Mouse (Mus musculus): ENCODE data around the gene Maco1. TPM values are rescaled to one million over a fixed set of nuclear protein-coding genes. Genes with fewer than 3 reads are reported as not detected.
A peak's percentile ranks its signal among the peaks of the same experiment; 100 is the strongest.

Maco1 gene
- polyA plus RNA-seq, 1 experiment from 2014 or later, result 47.2 TPM

DNA sequence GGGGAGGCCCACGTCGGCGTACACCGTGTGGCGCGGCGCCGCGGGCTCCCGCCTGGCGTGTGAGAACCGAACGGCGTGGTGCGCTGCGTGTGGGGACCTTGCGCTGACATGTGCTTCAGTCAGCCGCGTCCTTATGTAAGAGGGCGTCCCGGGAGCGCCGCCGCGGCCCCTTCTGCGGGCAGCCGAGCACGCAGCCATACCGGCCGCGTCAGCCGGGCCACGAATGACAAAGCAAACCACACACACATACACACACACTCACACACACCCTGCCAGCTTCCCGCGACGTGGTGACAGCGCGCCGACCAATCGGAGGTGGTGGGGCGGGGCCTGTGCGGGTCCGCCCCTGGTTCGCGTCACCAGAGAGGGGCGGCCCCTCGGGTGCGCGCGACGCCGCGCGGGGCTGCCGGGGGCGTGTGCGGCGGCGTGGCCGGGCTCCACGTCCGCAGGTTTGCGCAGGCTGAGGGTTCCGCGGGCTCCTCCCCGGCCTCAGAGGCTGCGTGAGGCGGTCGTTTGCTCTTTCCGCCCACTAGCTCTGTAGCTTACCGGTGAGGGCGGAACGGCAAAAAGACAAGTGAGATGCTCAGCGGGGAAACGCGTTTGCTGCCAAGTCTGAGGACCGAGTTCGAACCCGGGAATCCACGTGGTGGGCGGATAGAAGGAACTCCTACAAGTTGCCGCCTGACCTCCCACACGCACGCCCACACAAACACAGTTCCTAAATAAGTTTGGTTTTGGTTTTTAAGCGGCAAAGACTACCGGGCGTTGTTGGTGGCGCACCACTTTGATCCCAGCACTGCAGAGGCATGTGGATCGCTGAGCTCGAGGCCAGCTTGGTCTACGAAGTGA is 716 bp upstream of the Maco1 start:
- H3K9me3 ChIP-seq (ENCODE audit: control insufficient read depth, low read length), result no peaks in the 10 kb centered on the region
- no peaks in the 10 kb centered on the region for H3K36me3 ChIP-seq (ENCODE audit: control insufficient read depth, insufficient read depth, low read length)
- H3K4me2 ChIP-seq (ENCODE audit: low read depth), result peak overlapping the region; percentile 68
- peak overlapping the region; percentile 75 for H3K9ac ChIP-seq (ENCODE audit: low read length)
- peak overlapping the region; percentile 99 for H3K4me3 ChIP-seq (ENCODE audit: low read depth, low read length)
- peak overlapping the region; percentile 94 for H3K27ac ChIP-seq (ENCODE audit: low read depth, low read length)
- ATAC-seq (ENCODE audit: insufficient read depth, low FRiP score, low TSS enrichment) (peak; percentile 95), DNase-seq (ENCODE audit: low spot score) (peak; percentile 94)
- H3K27me3 ChIP-seq (ENCODE audit: control insufficient read depth, insufficient read depth, low read length), result 0 out of 2 replicates have a peak, but pooled peaks cover 4% of the 10 kb centered on the region
- peaks cover 12% of the 10 kb centered on the region for H3K4me1 ChIP-seq (ENCODE audit: control insufficient read depth, insufficient read depth, low read length)
- 1% methylated on average over 91 of the region's 91 CpGs for WGBS

DNA sequence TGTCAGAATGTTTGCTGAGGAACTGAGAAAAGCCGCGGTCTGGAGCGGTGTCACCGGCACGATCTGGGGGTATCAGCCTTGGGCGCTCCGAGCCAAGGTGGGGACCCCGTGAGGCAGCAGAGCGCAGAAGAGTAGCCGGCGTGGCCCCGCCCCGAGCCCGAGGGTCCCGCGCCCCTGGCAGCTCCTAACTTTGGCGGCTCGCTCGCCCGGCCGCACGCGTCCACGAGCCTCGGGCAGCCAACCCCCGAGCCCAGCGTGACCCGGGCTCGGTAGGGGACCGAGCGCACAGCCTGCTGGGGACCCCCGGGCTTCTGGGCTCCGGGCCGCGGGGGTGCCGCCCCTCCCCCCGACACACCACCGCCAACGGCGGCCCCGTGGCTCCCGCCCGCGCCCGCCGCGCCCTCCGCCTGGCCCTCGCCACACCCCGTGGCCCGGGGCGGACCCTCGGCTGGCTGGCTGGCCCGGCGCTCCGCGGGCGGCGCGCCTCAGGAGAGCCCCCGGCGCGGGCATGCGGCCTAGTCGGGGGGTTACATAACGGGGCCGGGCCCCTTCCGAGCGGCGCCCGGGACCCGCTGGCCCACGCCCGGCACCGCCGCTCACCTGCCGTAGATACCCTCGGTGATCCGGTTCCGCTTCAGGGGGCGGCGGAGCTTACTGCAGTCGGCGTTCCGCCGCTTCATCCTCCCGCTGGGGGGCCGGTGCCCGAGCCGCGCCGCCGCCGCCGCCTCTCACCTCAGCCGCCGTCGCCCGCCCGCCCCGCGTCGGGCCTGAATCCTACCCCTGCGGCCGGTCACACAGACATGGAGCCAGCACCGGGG is 498 bp downstream of the Maco1 start:
- peak overlapping the region; percentile 90 for H3K27ac ChIP-seq (ENCODE audit: low read depth, low read length)
- peak; percentile 24; the same call in 1 of the 2 replicates for ATAC-seq (ENCODE audit: insufficient read depth, low FRiP score, low TSS enrichment)
- peak overlapping the region; percentile 99 for H3K4me3 ChIP-seq (ENCODE audit: low read depth, low read length)
- H3K36me3 ChIP-seq (ENCODE audit: control insufficient read depth, insufficient read depth, low read length), result no peaks in the 10 kb centered on the region
- peak overlapping the region; percentile 98 for H3K9ac ChIP-seq (ENCODE audit: low read length)
- 0 out of 2 replicates have a peak, but pooled peaks cover 4% of the 10 kb centered on the region for H3K27me3 ChIP-seq (ENCODE audit: control insufficient read depth, insufficient read depth, low read length)
- no peaks in the 10 kb centered on the region for H3K9me3 ChIP-seq (ENCODE audit: control insufficient read depth, low read length)
- WGBS, result under 1% methylated on average over 54 of the region's 106 CpGs
- peak overlapping the region; percentile 75 for H3K4me2 ChIP-seq (ENCODE audit: low read depth)
- H3K4me1 ChIP-seq (ENCODE audit: control insufficient read depth, insufficient read depth, low read length), result peaks cover 12% of the 10 kb centered on the region
- DNase-seq (ENCODE audit: low spot score), result peak; percentile 58

- no peak overlapping the region for H3K27ac ChIP-seq (ENCODE audit: low read depth, low read length)
- peak overlapping the region; percentile 75 for H3K4me2 ChIP-seq (ENCODE audit: low read depth)
- no peak for DNase-seq (ENCODE audit: low spot score)
- H3K4me1 ChIP-seq (ENCODE audit: control insufficient read depth, insufficient read depth, low read length), result peaks cover 12% of the 10 kb centered on the region
- H3K27me3 ChIP-seq (ENCODE audit: control insufficient read depth, insufficient read depth, low read length), result 0 out of 2 replicates have a peak, but pooled peaks cover 4% of the 10 kb centered on the region
- peak overlapping the region; percentile 99 for H3K4me3 ChIP-seq (ENCODE audit: low read depth, low read length)
- ATAC-seq (ENCODE audit: insufficient read depth, low FRiP score, low TSS enrichment), result no peak
- H3K9ac ChIP-seq (ENCODE audit: low read length), result peak overlapping the region; percentile 98
- no peaks in the 10 kb centered on the region for H3K9me3 ChIP-seq (ENCODE audit: control insufficient read depth, low read length)
- 10% methylated on average over 14 of the region's 14 CpGs for WGBS
- H3K36me3 ChIP-seq (ENCODE audit: control insufficient read depth, insufficient read depth, low read length), result no peaks in the 10 kb centered on the region
These were observed 1.3 kb downstream of the Maco1 start for GRCm38 (mm10) chr4:134851876-134852275.

DNA sequence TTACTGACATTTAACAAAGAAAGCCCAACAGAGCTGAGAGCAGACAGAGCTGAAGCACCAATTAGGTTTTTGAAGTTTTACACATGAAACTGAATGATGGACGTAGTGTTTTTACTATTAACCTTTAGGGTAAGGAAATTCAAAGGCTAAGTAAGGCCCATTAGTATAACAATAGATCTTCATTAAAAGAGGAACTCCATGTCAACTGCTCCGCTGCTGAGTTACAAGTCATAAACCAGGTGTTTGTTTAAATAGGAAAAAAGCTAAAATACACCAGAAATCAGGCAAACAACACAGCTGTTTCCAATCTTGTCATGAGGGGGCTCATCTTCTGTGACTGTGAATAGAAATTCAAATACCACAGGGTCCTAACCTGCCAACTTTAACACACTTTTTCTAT is 1.9 kb downstream of the Maco1 start:
- H3K27me3 ChIP-seq (ENCODE audit: control insufficient read depth, insufficient read depth, low read length), result 0 out of 2 replicates have a peak, but pooled peaks cover 4% of the 10 kb centered on the region
- H3K9ac ChIP-seq (ENCODE audit: low read length), result no peak overlapping the region
- H3K4me3 ChIP-seq (ENCODE audit: low read depth, low read length), result peak overlapping the region; percentile 99; the same call in 1 of the 2 replicates
- no peak overlapping the region for H3K27ac ChIP-seq (ENCODE audit: low read depth, low read length)
- no peaks in the 10 kb centered on the region for H3K9me3 ChIP-seq (ENCODE audit: control insufficient read depth, low read length)
- WGBS, result 28% methylated on average over 2 of the region's 2 CpGs
- no peak for DNase-seq (ENCODE audit: low spot score)
- ATAC-seq (ENCODE audit: insufficient read depth, low FRiP score, low TSS enrichment), result no peak
- H3K4me1 ChIP-seq (ENCODE audit: control insufficient read depth, insufficient read depth, low read length), result peaks cover 12% of the 10 kb centered on the region
- peak overlapping the region; percentile 75 for H3K4me2 ChIP-seq (ENCODE audit: low read depth)
- no peaks in the 10 kb centered on the region for H3K36me3 ChIP-seq (ENCODE audit: control insufficient read depth, insufficient read depth, low read length)

DNA sequence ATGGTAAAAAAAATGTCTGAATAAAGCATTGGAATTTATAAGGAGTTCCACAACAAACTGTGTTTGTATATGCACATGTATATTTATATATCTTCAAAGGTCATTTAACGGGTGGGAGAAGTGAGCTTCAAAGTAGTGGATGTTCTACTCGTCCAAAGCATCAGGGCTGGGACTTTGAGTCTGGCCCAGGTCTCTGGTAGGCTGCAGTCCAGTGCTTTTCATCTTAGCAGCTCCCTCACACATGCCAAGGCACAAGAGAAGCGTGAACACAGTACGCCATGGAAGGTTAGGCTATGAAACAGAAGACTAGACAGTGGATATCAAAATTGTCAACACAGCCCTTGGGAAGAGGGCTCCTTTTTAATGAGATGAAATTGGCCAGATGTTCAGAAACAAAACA is 2.6 kb downstream of the Maco1 start:
- Histone ChIP-seq H3K9ac (ENCODE audit: low read length) (no peak overlapping the region), H3K9me3 (ENCODE audit: control insufficient read depth, low read length) (no peaks in the 10 kb centered on the region), H3K27ac (ENCODE audit: low read depth, low read length) (no peak overlapping the region), H3K4me1 (ENCODE audit: control insufficient read depth, insufficient read depth, low read length) (peaks cover 12% of the 10 kb centered on the region), H3K27me3 (ENCODE audit: control insufficient read depth, insufficient read depth, low read length) (0 out of 2 replicates have a peak, but pooled peaks cover 4% of the 10 kb centered on the region), H3K4me3 (ENCODE audit: low read depth, low read length) (no peak overlapping the region), H3K4me2 (ENCODE audit: low read depth) (no peak overlapping the region), H3K36me3 (ENCODE audit: control insufficient read depth, insufficient read depth, low read length) (no peaks in the 10 kb centered on the region)
- ATAC-seq (ENCODE audit: insufficient read depth, low FRiP score, low TSS enrichment) (no peak), DNase-seq (ENCODE audit: low spot score) (no peak)
- 82% methylated on average over 4 of the region's 4 CpGs for WGBS

DNA sequence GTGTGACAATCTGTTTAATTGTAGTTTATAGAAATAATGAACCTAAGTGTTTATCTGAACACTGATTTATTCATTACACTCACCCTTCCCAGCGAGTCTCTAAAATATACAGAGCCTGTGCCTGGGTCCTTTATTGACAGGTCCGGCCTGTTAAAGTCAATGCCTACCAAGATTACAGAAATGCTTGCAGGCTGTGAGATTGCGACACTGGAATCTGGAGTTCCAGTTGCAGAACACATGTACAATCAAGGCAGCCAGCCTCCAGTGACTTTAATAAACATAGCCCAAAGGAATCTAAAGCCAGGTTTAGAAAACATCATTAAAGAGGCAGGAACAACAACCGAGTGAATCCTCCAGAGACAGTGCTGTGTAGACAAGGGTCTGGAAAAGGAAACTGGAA is 5.6 kb downstream of the Maco1 start:
- Histone ChIP-seq H3K27ac (ENCODE audit: low read depth, low read length) (no peak overlapping the region), H3K4me3 (ENCODE audit: low read depth, low read length) (no peak overlapping the region), H3K4me1 (ENCODE audit: control insufficient read depth, insufficient read depth, low read length) (peaks cover 12% of the 10 kb centered on the region), H3K4me2 (ENCODE audit: low read depth) (no peak overlapping the region), H3K27me3 (ENCODE audit: control insufficient read depth, insufficient read depth, low read length) (no peaks in the 10 kb centered on the region), H3K9me3 (ENCODE audit: control insufficient read depth, low read length) (no peaks in the 10 kb centered on the region), H3K36me3 (ENCODE audit: control insufficient read depth, insufficient read depth, low read length) (no peaks in the 10 kb centered on the region), H3K9ac (ENCODE audit: low read length) (no peak overlapping the region)
- WGBS, result 89% methylated on average over 4 of the region's 4 CpGs
- DNase-seq (ENCODE audit: low spot score), result no peak
- ATAC-seq (ENCODE audit: insufficient read depth, low FRiP score, low TSS enrichment), result no peak

DNA sequence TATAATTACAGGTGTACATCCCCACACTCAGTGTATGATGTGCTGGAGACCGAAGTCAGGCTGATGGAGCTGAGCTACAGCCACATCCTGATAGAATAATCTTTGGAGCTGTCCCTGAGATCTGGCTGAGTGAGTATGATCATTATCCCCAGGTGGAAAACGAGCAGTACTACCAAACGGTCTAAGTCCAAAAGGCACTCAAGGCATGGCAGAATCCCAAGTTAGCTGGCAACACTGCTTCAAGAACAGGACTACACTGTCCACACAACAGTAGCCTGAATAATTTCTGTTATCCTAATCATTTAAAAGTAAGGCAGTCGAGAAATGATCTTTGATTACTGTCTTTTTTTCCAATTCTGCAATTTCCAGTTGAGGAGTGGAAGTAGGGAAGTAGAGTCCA is 9.6 kb downstream of the Maco1 start:
- Histone ChIP-seq H3K27me3 (ENCODE audit: control insufficient read depth, insufficient read depth, low read length) (no peaks in the 10 kb centered on the region), H3K4me3 (ENCODE audit: low read depth, low read length) (no peak overlapping the region), H3K4me2 (ENCODE audit: low read depth) (no peak overlapping the region), H3K9me3 (ENCODE audit: control insufficient read depth, low read length) (no peaks in the 10 kb centered on the region), H3K27ac (ENCODE audit: low read depth, low read length) (no peak overlapping the region), H3K4me1 (ENCODE audit: control insufficient read depth, insufficient read depth, low read length) (no peaks in the 10 kb centered on the region), H3K36me3 (ENCODE audit: control insufficient read depth, insufficient read depth, low read length) (no peaks in the 10 kb centered on the region), H3K9ac (ENCODE audit: low read length) (no peak overlapping the region)
- 91% methylated on average over 4 of the region's 4 CpGs for WGBS
- DNase-seq (ENCODE audit: low spot score), result no peak
- no peak for ATAC-seq (ENCODE audit: insufficient read depth, low FRiP score, low TSS enrichment)

- WGBS, result 85% methylated on average over 1 of the region's 1 CpGs
- Histone ChIP-seq H3K9ac (ENCODE audit: low read length) (no peak overlapping the region), H3K27me3 (ENCODE audit: control insufficient read depth, insufficient read depth, low read length) (no peaks in the 10 kb centered on the region), H3K36me3 (ENCODE audit: control insufficient read depth, insufficient read depth, low read length) (no peaks in the 10 kb centered on the region), H3K4me1 (ENCODE audit: control insufficient read depth, insufficient read depth, low read length) (no peaks in the 10 kb centered on the region), H3K4me2 (ENCODE audit: low read depth) (no peak overlapping the region), H3K27ac (ENCODE audit: low read depth, low read length) (no peak overlapping the region), H3K9me3 (ENCODE audit: control insufficient read depth, low read length) (no peaks in the 10 kb centered on the region), H3K4me3 (ENCODE audit: low read depth, low read length) (no peak overlapping the region)
- ATAC-seq (ENCODE audit: insufficient read depth, low FRiP score, low TSS enrichment) (no peak), DNase-seq (ENCODE audit: low spot score) (no peak)
These were observed 12.9 kb downstream of the Maco1 start for GRCm38 (mm10) chr4:134840231-134840630.
